Mouse (Mus musculus) cerebellum, adult 2 months (tissue): ENCODE measurements around the gene P4ha2.

Experiments used
- CTCF ChIP-seq: fragments of 200-500 bp; IDR thresholded peaks from 2 replicates; pipeline ENCODE4 v1.5.1; 2011; ENCODE audit warnings: low read depth, mild to moderate bottlenecking, control low read depth, low read length, moderate library complexity, borderline replicate concordance; ENCODE audit not compliant: insufficient read depth
- POLR2A ChIP-seq: fragments of 200-500 bp; IDR thresholded peaks from 2 replicates; pipeline ENCODE4 v1.6.1; 2011; ENCODE audit warnings: low read length, control low read depth, borderline replicate concordance; ENCODE audit not compliant: insufficient read depth

DNA sequence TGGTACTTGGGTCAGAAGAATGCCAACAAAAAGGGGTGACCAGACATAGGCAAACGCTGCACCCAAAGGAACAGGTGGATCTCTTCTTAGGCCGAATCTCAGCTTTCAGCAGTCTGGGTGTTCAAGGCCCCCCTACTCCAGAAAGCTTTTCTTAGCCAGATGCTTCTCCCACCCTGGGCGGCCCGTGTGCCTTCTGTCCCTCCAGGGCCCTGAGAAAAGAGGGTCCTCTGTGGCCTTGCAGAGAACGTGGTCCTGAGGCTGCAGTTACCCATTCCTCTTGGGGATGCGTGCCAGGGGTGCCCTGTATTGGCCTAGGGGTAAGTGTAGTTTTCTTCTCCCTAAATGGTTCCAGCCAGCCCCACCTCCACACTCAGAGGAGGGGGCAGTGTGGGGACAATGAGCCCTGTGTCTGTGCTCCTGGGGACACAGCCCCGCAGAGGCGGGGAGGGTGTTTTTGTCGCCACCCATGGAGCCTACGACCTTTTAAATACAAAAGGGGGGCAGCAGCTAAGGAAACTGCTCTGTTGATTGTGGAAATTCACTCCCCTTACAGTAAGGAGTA, 41.8 kb upstream of the P4ha2 start:
- TF ChIP-seq CTCF, result no peak
- no peak for TF ChIP-seq POLR2A
